Mouse (Mus musculus) erythroblast, embryonic 14.5 days (primary cell): ENCODE measurements around the gene Rptor.

ENCODE experiments used
- GATA1 ChIP-seq: IDR thresholded peaks from 2 replicates; pipeline ENCODE4 v1.6.1; 2012; ENCODE audit warnings: low read length, inconsistent platforms, mixed read lengths
- TAL1 ChIP-seq: IDR thresholded peaks from 3 replicates; pipeline ENCODE4 v1.6.1; 2012; ENCODE audit warnings: low read length, inconsistent platforms, mixed read lengths

DNA sequence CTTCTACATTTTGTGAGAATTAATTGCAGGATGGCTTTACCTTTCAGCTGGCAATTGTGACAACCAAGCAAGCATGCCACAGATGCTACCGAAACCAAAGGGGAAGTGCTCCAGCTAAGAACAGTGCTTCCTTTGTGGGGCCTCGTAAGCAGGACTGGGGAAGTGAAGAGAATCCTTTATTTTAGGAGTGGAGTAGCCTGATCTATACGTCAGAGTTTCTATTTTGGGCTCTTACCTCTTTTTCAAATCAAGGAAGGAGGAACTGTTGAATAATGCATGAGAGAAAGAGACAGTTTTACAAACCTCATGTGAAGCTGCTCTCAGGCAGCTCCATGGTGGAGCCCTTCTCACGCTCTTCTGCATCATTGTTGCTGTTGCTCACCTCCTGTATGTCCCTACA, 106.5 kb downstream of the Rptor start:
- TF ChIP-seq GATA1 (no peak), TAL1 (no peak)
